In the genomic region with DNA sequence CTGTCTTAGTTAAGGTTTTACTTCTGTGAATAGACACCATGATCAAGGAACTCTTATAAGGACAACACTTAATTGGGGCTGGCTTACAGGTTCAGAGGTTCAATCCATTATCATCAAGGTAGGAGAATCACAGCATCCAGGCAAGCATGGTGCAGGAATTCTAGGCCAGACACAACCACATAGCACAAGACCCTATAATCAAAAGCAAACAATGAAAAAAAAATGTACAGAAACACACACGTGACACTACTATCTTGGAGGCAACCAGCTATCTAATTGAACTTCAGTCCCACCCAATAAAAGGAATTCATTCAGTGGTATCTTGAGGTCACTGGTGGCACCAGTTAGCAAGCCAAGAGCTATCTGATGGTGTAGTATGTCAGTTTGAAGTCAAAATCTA, we compare ENCODE assay signal across 25 mouse cellular contexts.
"Had no signal": no experiment of that assay in that cellular context is flagged by ENCODE, and none has a peak within 500 bp of the region (broad histone marks: within the 10 kb centered on the region; RNA-seq: fewer than 3 reads in every experiment).

No protein-coding gene starts in this region.

- H3K4me2 ChIP-seq: heart, embryonic 11.5 days; heart, embryonic 13.5 days; heart, embryonic 15.5 days; hindbrain, embryonic 13.5 days; hindbrain, embryonic 15.5 days; kidney, embryonic 15.5 days; limb, embryonic 13.5 days; limb, embryonic 15.5 days; liver, embryonic 13.5 days had no signal

- ATAC-seq: hindbrain, postnatal 0 days had no signal

- H3K4me1 ChIP-seq: hindbrain, embryonic 15.5 days; kidney, embryonic 15.5 days had no signal

- H3K27ac ChIP-seq: heart, embryonic 13.5 days; heart, embryonic 15.5 days; hindbrain, embryonic 13.5 days; hindbrain, embryonic 15.5 days; hindbrain, postnatal 0 days; kidney, embryonic 15.5 days; kidney, postnatal 0 days; limb, embryonic 13.5 days; limb, embryonic 15.5 days; liver, embryonic 13.5 days had no signal

- DNase-seq: gastrocnemius, postnatal 14 days; gastrocnemius, postnatal 36 days; heart, adult 18-20 months; heart, postnatal 14 days; heart, postnatal 36 days; kidney, adult 11 months; kidney, adult 2 months; kidney, adult 9 months; kidney, postnatal 14 days; kidney, postnatal 36 days; layer of hippocampus, adult 9-11 months; layer of hippocampus, postnatal 36 days; left cerebral cortex, postnatal 4 days; liver, embryonic 13.5 days; lung, adult 18-20 months had no signal

- H3K27me3 ChIP-seq: heart, embryonic 13.5 days; heart, embryonic 15.5 days; hindbrain, embryonic 13.5 days; hindbrain, embryonic 15.5 days; kidney, embryonic 15.5 days; limb, embryonic 13.5 days; limb, embryonic 15.5 days; liver, embryonic 13.5 days had no signal

- H3K9me3 ChIP-seq: heart, embryonic 13.5 days; heart, embryonic 15.5 days; hindbrain, embryonic 13.5 days; hindbrain, embryonic 15.5 days; kidney, embryonic 15.5 days; limb, embryonic 13.5 days; limb, embryonic 15.5 days had no signal

- H3K9ac ChIP-seq: heart, embryonic 13.5 days; heart, embryonic 15.5 days; hindbrain, embryonic 13.5 days; hindbrain, embryonic 15.5 days; kidney, embryonic 15.5 days; limb, embryonic 13.5 days; limb, embryonic 15.5 days; liver, embryonic 13.5 days had no signal

- H3K4me3 ChIP-seq: heart, embryonic 13.5 days; heart, embryonic 15.5 days; hindbrain, embryonic 13.5 days; hindbrain, embryonic 15.5 days; kidney, embryonic 15.5 days; limb, embryonic 13.5 days; limb, embryonic 15.5 days; liver, embryonic 13.5 days had no signal

- H3K36me3 ChIP-seq: heart, embryonic 13.5 days; heart, embryonic 15.5 days; hindbrain, embryonic 13.5 days; hindbrain, embryonic 15.5 days; kidney, embryonic 15.5 days; limb, embryonic 13.5 days; limb, embryonic 15.5 days; liver, embryonic 13.5 days had no signal
